Mouse (Mus musculus): ENCODE measurements around the gene Npm1. TPM values are rescaled to one million over a fixed set of nuclear protein-coding genes. Genes with fewer than 3 reads are reported as not detected.

The Npm1 gene
- total RNA-seq, 4 experiments from 2014 or later: 269 to 308 (median 290) TPM

Other genes starting within 250 kb of the Npm1 start
- gene Fgf18, start 15.8 kb downstream of the Npm1 start, total RNA-seq (2022): 1 to 10 TPM in 2 of 4 experiments, under 1 TPM in 2; 0.62 to 3.5 (median 1.5) TPM
- gene Tlx3, start 40.4 kb upstream of the Npm1 start, total RNA-seq (2022): under 1 TPM in 2 of 4 experiments, not detected in 2; 0.46 to 0.62 TPM
- not detected for gene Gm12117, start 113.5 kb upstream of the Npm1 start, total RNA-seq (2022)